Mouse (Mus musculus) heart, embryonic 10.5 days (tissue): ENCODE data around the gene Lrpprc. TPM values are rescaled to one million over a fixed set of nuclear protein-coding genes. Genes with fewer than 3 reads are reported as not detected.

Source experiments
- polyA plus RNA-seq: library from polyadenylated mRNA; unstranded; fragments of >200 nt; fragmentation: Nextera tagmentation; extraction: Ambion mirVana; gene quantifications from 2 replicates; pipeline ENCODE4 v1.2.1, GENCODE M21; 2016

Gene Lrpprc
- polyA plus RNA-seq, 1 experiment from 2014 or later: 61.6 TPM

Other genes starting within 250 kb of the Lrpprc start
- gene Dync2li1, start 164.3 kb downstream of the Lrpprc start, polyA plus RNA-seq: 9.9 and 17.2 TPM in 2 replicates
- 0.09 TPM in 1 of 2 replicates, not detected in the other for gene Abcg8, start 114.5 kb downstream of the Lrpprc start, polyA plus RNA-seq
- gene Abcg5, start 107.8 kb downstream of the Lrpprc start, polyA plus RNA-seq: 0.65 TPM in 2 replicates
- 59.5 and 74.3 TPM in 2 replicates for gene Ppm1b, start 166.0 kb upstream of the Lrpprc start, polyA plus RNA-seq
- 0.09 and 0.33 TPM in 2 replicates for gene Slc3a1, start 237.6 kb upstream of the Lrpprc start, polyA plus RNA-seq